Mouse (Mus musculus): ENCODE data around the gene Rgs7.

GRCm38 (mm10) chr1:175188186-175188585, 304.1 kb downstream of the Rgs7 start:
- TF ChIP-seq POLR2A (IDR thresholded peaks at IDR 0.05; ENCODE audit: borderline replicate concordance, extremely low read depth, low read depth, low read length) = no peak
- no peak for TF ChIP-seq CTCF (IDR thresholded peaks at IDR 0.05; ENCODE audit: insufficient read depth, low read length)

Data from lung, adult 2 months (tissue).